Mouse (Mus musculus): ENCODE measurements around the gene Ifna2. TPM values are rescaled to one million over a fixed set of nuclear protein-coding genes. Genes with fewer than 3 reads are reported as not detected.
A peak's percentile ranks its signal among the peaks of the same experiment; 100 is the strongest.

Gene Ifna2
- total and polyA plus RNA-seq, 2 experiments from 2014 or later, result not detected

- Histone ChIP-seq H3K4me2 (ENCODE audit: low read depth) (no peak overlapping the region), H3K9me3 (ENCODE audit: low read length) (no peaks in the 10 kb centered on the region), H3K27me3 (ENCODE audit: insufficient read depth, low read length) (no peaks in the 10 kb centered on the region), H3K4me3 (ENCODE audit: low read depth, low read length) (no peak overlapping the region), H3K4me1 (ENCODE audit: insufficient read depth) (no peaks in the 10 kb centered on the region), H3K36me3 (ENCODE audit: insufficient read depth) (no peaks in the 10 kb centered on the region), H3K27ac (ENCODE audit: low read depth, low read length) (no peak overlapping the region), H3K9ac (no peak overlapping the region)
- 27% methylated on average over 3 of the region's 3 CpGs for WGBS
- peak; percentile 98 for TF ChIP-seq CTCF (IDR thresholded peaks at IDR 0.05; ENCODE audit: low read depth)
- ATAC-seq (peak; percentile 78), DNase-seq (peak; percentile 82)
Observed at GRCm38 (mm10) chr4:88696237-88696884, 12.6 kb upstream of the Ifna2 start.

GRCm38 (mm10) chr4:88693392-88693791 is 9.7 kb upstream of the Ifna2 start:
- H3K36me3 ChIP-seq (ENCODE audit: insufficient read depth), result no peaks in the 10 kb centered on the region
- no peak overlapping the region for H3K9ac ChIP-seq
- no peaks in the 10 kb centered on the region for H3K27me3 ChIP-seq (ENCODE audit: insufficient read depth, low read length)
- no peak for ATAC-seq
- no peaks in the 10 kb centered on the region for H3K4me1 ChIP-seq (ENCODE audit: insufficient read depth)
- no peak for DNase-seq
- no peak for TF ChIP-seq CTCF (IDR thresholded peaks at IDR 0.05; ENCODE audit: low read depth)
- H3K27ac ChIP-seq (ENCODE audit: low read depth, low read length), result no peak overlapping the region
- H3K4me2 ChIP-seq (ENCODE audit: low read depth), result no peak overlapping the region
- WGBS, result 83% methylated on average over 2 of the region's 2 CpGs
- no peaks in the 10 kb centered on the region for H3K9me3 ChIP-seq (ENCODE audit: low read length)
- no peak overlapping the region for H3K4me3 ChIP-seq (ENCODE audit: low read depth, low read length)

GRCm38 (mm10) chr4:88692537-88692936 is 8.8 kb upstream of the Ifna2 start:
- Histone ChIP-seq H3K27ac (ENCODE audit: low read depth, low read length) (no peak overlapping the region), H3K4me2 (ENCODE audit: low read depth) (no peak overlapping the region)

GRCm38 (mm10) chr4:88691259-88691658 is 7.5 kb upstream of the Ifna2 start, which contains the start of gene Ifnab:
TSS of gene Ifnab (minus strand) at chr4:88691359.
- no peak within 1 kb of the TSS for H3K4me2 ChIP-seq (ENCODE audit: low read depth)
- no peaks in the 10 kb centered on the region for H3K9me3 ChIP-seq (ENCODE audit: low read length)
- 68% methylated on average over 2 of the region's 2 CpGs for WGBS
- H3K36me3 ChIP-seq (ENCODE audit: insufficient read depth), result no peaks in the 10 kb centered on the region
- DNase-seq, result no peak
- no peaks in the 10 kb centered on the region for H3K4me1 ChIP-seq (ENCODE audit: insufficient read depth)
- no peak for ATAC-seq
- H3K9ac ChIP-seq, result no peak within 1 kb of the TSS
- H3K27me3 ChIP-seq (ENCODE audit: insufficient read depth, low read length), result no peaks in the 10 kb centered on the region
- no peak within 1 kb of the TSS for H3K4me3 ChIP-seq (ENCODE audit: low read depth, low read length)
- no peak within 1 kb of the TSS for H3K27ac ChIP-seq (ENCODE audit: low read depth, low read length)
- TF ChIP-seq CTCF (IDR thresholded peaks at IDR 0.05; ENCODE audit: low read depth), result no peak

More at GRCm38 (mm10) chr4:88692537-88692936, 8.8 kb upstream of the Ifna2 start:
- no peak overlapping the region for H3K9ac ChIP-seq
- ATAC-seq (no peak), DNase-seq (no peak)
- no peaks in the 10 kb centered on the region for H3K36me3 ChIP-seq (ENCODE audit: insufficient read depth)
- TF ChIP-seq CTCF (IDR thresholded peaks at IDR 0.05; ENCODE audit: low read depth), result no peak
- H3K9me3 ChIP-seq (ENCODE audit: low read length), result no peaks in the 10 kb centered on the region
- no peak overlapping the region for H3K4me3 ChIP-seq (ENCODE audit: low read depth, low read length)
- H3K4me1 ChIP-seq (ENCODE audit: insufficient read depth), result no peaks in the 10 kb centered on the region
- no peaks in the 10 kb centered on the region for H3K27me3 ChIP-seq (ENCODE audit: insufficient read depth, low read length)
- 89% methylated on average over 1 of the region's 1 CpGs for WGBS

GRCm38 (mm10) chr4:88681353-88681752 is 2.4 kb downstream of the Ifna2 start:
- Histone ChIP-seq H3K4me3 (ENCODE audit: low read depth, low read length) (no peak overlapping the region), H3K9ac (no peak overlapping the region), H3K9me3 (ENCODE audit: low read length) (no peaks in the 10 kb centered on the region), H3K27me3 (ENCODE audit: insufficient read depth, low read length) (no peaks in the 10 kb centered on the region), H3K36me3 (ENCODE audit: insufficient read depth) (no peaks in the 10 kb centered on the region), H3K4me1 (ENCODE audit: insufficient read depth) (no peaks in the 10 kb centered on the region), H3K4me2 (ENCODE audit: low read depth) (no peak overlapping the region), H3K27ac (ENCODE audit: low read depth, low read length) (no peak overlapping the region)
- no peak for ATAC-seq
- TF ChIP-seq CTCF (IDR thresholded peaks at IDR 0.05; ENCODE audit: low read depth), result no peak
- 61% methylated on average over 3 of the region's 3 CpGs for WGBS
- DNase-seq, result no peak

GRCm38 (mm10) chr4:88680362-88680761 is 3.4 kb downstream of the Ifna2 start:
- Histone ChIP-seq H3K27ac (ENCODE audit: low read depth, low read length) (no peak overlapping the region), H3K4me1 (ENCODE audit: insufficient read depth) (no peaks in the 10 kb centered on the region), H3K27me3 (ENCODE audit: insufficient read depth, low read length) (no peaks in the 10 kb centered on the region), H3K4me3 (ENCODE audit: low read depth, low read length) (no peak overlapping the region), H3K36me3 (ENCODE audit: insufficient read depth) (no peaks in the 10 kb centered on the region), H3K4me2 (ENCODE audit: low read depth) (no peak overlapping the region), H3K9ac (no peak overlapping the region), H3K9me3 (ENCODE audit: low read length) (no peaks in the 10 kb centered on the region)
- TF ChIP-seq CTCF (IDR thresholded peaks at IDR 0.05; ENCODE audit: low read depth), result peak; percentile 61
- DNase-seq (peak; percentile 31), ATAC-seq (no peak)
- WGBS, result 48% methylated on average over 8 of the region's 8 CpGs

- Histone ChIP-seq H3K4me3 (ENCODE audit: low read depth, low read length) (no peak within 1 kb of the TSS), H3K4me1 (ENCODE audit: insufficient read depth) (no peaks in the 10 kb centered on the region), H3K27me3 (ENCODE audit: insufficient read depth, low read length) (no peaks in the 10 kb centered on the region), H3K36me3 (ENCODE audit: insufficient read depth) (no peaks in the 10 kb centered on the region), H3K9me3 (ENCODE audit: low read length) (no peaks in the 10 kb centered on the region), H3K27ac (ENCODE audit: low read depth, low read length) (no peak within 1 kb of the TSS), H3K9ac (no peak within 1 kb of the TSS), H3K4me2 (ENCODE audit: low read depth) (no peak within 1 kb of the TSS)
- ATAC-seq, result no peak
- TF ChIP-seq CTCF (IDR thresholded peaks at IDR 0.05; ENCODE audit: low read depth), result no peak
- WGBS, result 77% methylated on average over 1 of the region's 1 CpGs
- no peak for DNase-seq
Observed at GRCm38 (mm10) chr4:88676824-88677223, 6.9 kb downstream of the Ifna2 start, which contains the start of gene Ifna16. TSS of gene Ifna16 (minus strand) at chr4:88676924.

Data from forebrain, postnatal 0 days (tissue).